Mouse (Mus musculus): ENCODE measurements around the gene Naaa. TPM values are rescaled to one million over a fixed set of nuclear protein-coding genes. Genes with fewer than 3 reads are reported as not detected.

Naaa gene
- polyA plus RNA-seq, 1 experiment from 2014 or later, result 17.1 TPM

- Histone ChIP-seq H3K9ac (replicated peaks; ENCODE audit: low read depth, low read length) (no peak overlapping the region), H3K27me3 (ENCODE audit: control insufficient read depth, insufficient read depth, low read length) (no peaks in the 10 kb centered on the region), H3K4me3 (ENCODE audit: low read depth, low read length) (no peak overlapping the region), H3K27ac (ENCODE audit: low read length) (no peak overlapping the region), H3K36me3 (ENCODE audit: control insufficient read depth, insufficient read depth, low read length) (no peaks in the 10 kb centered on the region), H3K4me1 (ENCODE audit: control insufficient read depth, insufficient read depth, low read length) (0 out of 2 replicates have a peak, but pooled peaks cover 3% of the 10 kb centered on the region), H3K9me3 (ENCODE audit: control insufficient read depth, low read depth, low read length) (no peaks in the 10 kb centered on the region), H3K4me2 (replicated peaks; ENCODE audit: low read depth, low read length) (no peak overlapping the region)
- 87% methylated on average over 6 of the region's 6 CpGs for WGBS
- ATAC-seq (ENCODE audit: insufficient number of reproducible peaks, insufficient read depth, low FRiP score, low read depth), result no peak
Observed at GRCm38 (mm10) chr5:92252031-92252430, 25.9 kb downstream of the Naaa start.

DNA sequence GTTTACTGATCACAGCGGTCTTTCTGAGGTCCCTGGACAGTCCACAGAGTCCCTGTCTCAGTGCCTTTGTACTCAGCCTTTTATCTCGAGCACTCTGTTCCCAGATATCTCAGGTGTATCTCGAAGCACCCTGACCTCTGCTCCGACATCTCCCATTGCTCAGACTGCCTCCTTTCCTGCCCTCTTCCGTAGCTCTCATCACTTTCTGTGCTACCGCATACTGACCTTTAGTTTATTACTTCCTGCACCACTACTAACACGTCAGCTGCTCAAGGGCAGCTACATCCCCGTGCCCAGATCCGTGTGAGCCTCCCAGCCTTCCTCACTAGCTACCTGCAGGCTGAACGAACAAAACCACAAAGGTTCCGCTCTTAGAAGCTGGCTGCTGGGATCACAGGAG, 29.4 kb downstream of the Naaa start:
- H3K9me3 ChIP-seq (ENCODE audit: control insufficient read depth, low read depth, low read length), result no peaks in the 10 kb centered on the region
- WGBS, result 86% methylated on average over 11 of the region's 11 CpGs
- ATAC-seq (ENCODE audit: insufficient number of reproducible peaks, insufficient read depth, low FRiP score, low read depth), result no peak

GRCm38 (mm10) chr5:92245483-92245882, 32.5 kb downstream of the Naaa start:
- H3K36me3 ChIP-seq (ENCODE audit: control insufficient read depth, insufficient read depth, low read length), result no peaks in the 10 kb centered on the region
- H3K9ac ChIP-seq (replicated peaks; ENCODE audit: low read depth, low read length), result no peak overlapping the region
- WGBS, result 87% methylated on average over 9 of the region's 9 CpGs
- no peak overlapping the region for H3K4me3 ChIP-seq (ENCODE audit: low read depth, low read length)
- H3K27ac ChIP-seq (ENCODE audit: low read length), result no peak overlapping the region
- no peaks in the 10 kb centered on the region for H3K4me1 ChIP-seq (ENCODE audit: control insufficient read depth, insufficient read depth, low read length)
- H3K4me2 ChIP-seq (replicated peaks; ENCODE audit: low read depth, low read length), result no peak overlapping the region
- no peaks in the 10 kb centered on the region for H3K27me3 ChIP-seq (ENCODE audit: control insufficient read depth, insufficient read depth, low read length)
- no peaks in the 10 kb centered on the region for H3K9me3 ChIP-seq (ENCODE audit: control insufficient read depth, low read depth, low read length)
- ATAC-seq (ENCODE audit: insufficient number of reproducible peaks, insufficient read depth, low FRiP score, low read depth), result no peak

More for the DNA sequence above, 29.4 kb downstream of the Naaa start:
- Histone ChIP-seq H3K27me3 (ENCODE audit: control insufficient read depth, insufficient read depth, low read length) (no peaks in the 10 kb centered on the region), H3K4me1 (ENCODE audit: control insufficient read depth, insufficient read depth, low read length) (no peaks in the 10 kb centered on the region), H3K27ac (ENCODE audit: low read length) (no peak overlapping the region), H3K4me3 (ENCODE audit: low read depth, low read length) (no peak overlapping the region), H3K4me2 (replicated peaks; ENCODE audit: low read depth, low read length) (no peak overlapping the region), H3K9ac (replicated peaks; ENCODE audit: low read depth, low read length) (no peak overlapping the region), H3K36me3 (ENCODE audit: control insufficient read depth, insufficient read depth, low read length) (no peaks in the 10 kb centered on the region)

DNA sequence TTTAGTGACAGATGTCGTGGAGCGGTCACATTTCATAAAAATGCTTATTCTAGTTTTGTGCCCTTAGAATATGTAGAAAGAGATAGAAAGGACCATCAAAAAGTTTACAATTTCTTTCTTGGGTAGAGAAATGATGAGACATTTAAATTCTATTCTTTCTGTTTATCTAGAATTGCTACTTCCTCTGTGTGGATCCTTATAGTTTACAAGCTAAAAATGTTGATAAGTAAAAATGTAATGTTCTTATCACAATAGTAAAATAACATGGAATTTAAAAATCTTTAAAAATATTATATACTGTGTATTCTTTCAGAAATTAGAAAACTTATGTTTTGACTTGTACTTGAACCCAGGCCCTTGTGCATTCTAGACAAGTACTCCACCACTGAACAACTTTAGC, 33.1 kb downstream of the Naaa start:
- no peak for ATAC-seq (ENCODE audit: insufficient number of reproducible peaks, insufficient read depth, low FRiP score, low read depth)
- 95% methylated on average over 2 of the region's 2 CpGs for WGBS
- H3K9ac ChIP-seq (replicated peaks; ENCODE audit: low read depth, low read length), result no peak overlapping the region
- H3K9me3 ChIP-seq (ENCODE audit: control insufficient read depth, low read depth, low read length), result no peaks in the 10 kb centered on the region
- no peaks in the 10 kb centered on the region for H3K27me3 ChIP-seq (ENCODE audit: control insufficient read depth, insufficient read depth, low read length)
- no peak overlapping the region for H3K4me2 ChIP-seq (replicated peaks; ENCODE audit: low read depth, low read length)
- no peak overlapping the region for H3K27ac ChIP-seq (ENCODE audit: low read length)
- no peaks in the 10 kb centered on the region for H3K4me1 ChIP-seq (ENCODE audit: control insufficient read depth, insufficient read depth, low read length)
- no peak overlapping the region for H3K4me3 ChIP-seq (ENCODE audit: low read depth, low read length)
- H3K36me3 ChIP-seq (ENCODE audit: control insufficient read depth, insufficient read depth, low read length), result no peaks in the 10 kb centered on the region

DNA sequence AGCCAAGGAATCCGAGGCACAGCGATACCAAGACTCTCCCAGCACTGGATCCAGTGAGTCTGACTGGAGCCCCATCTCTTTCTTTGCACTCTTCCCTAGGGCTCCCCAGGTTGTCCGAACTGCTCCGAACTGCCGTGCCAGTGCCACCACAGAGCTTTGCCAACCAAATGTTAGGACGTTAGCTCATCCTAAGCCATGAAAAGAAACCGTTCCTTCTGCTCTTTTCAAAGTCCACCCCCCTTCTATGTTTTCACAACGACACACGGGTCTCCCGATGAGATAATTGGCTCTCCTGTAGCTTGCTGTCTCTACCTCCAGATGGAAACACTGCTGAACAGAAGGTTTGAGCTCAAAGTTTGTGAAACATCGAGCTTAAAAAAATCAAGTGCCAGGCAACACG, 37.2 kb downstream of the Naaa start:
- Histone ChIP-seq H3K27ac (ENCODE audit: low read length) (no peak overlapping the region), H3K27me3 (ENCODE audit: control insufficient read depth, insufficient read depth, low read length) (no peaks in the 10 kb centered on the region), H3K4me1 (ENCODE audit: control insufficient read depth, insufficient read depth, low read length) (no peaks in the 10 kb centered on the region), H3K36me3 (ENCODE audit: control insufficient read depth, insufficient read depth, low read length) (no peaks in the 10 kb centered on the region), H3K9ac (replicated peaks; ENCODE audit: low read depth, low read length) (no peak overlapping the region), H3K4me2 (replicated peaks; ENCODE audit: low read depth, low read length) (no peak overlapping the region), H3K4me3 (ENCODE audit: low read depth, low read length) (no peak overlapping the region), H3K9me3 (ENCODE audit: control insufficient read depth, low read depth, low read length) (no peaks in the 10 kb centered on the region)
- no peak for ATAC-seq (ENCODE audit: insufficient number of reproducible peaks, insufficient read depth, low FRiP score, low read depth)
- WGBS, result 93% methylated on average over 12 of the region's 12 CpGs

GRCm38 (mm10) chr5:92239333-92240232, 38.4 kb downstream of the Naaa start:
- 0 out of 2 replicates have a peak, but pooled peaks have one; percentile 26 for ATAC-seq (ENCODE audit: insufficient number of reproducible peaks, insufficient read depth, low FRiP score, low read depth)
- Histone ChIP-seq H3K9me3 (ENCODE audit: control insufficient read depth, low read depth, low read length) (no peaks in the 10 kb centered on the region), H3K4me1 (ENCODE audit: control insufficient read depth, insufficient read depth, low read length) (no peaks in the 10 kb centered on the region), H3K4me3 (ENCODE audit: low read depth, low read length) (no peak overlapping the region; the same call in 1 of the 2 replicates), H3K36me3 (ENCODE audit: control insufficient read depth, insufficient read depth, low read length) (no peaks in the 10 kb centered on the region), H3K9ac (replicated peaks; ENCODE audit: low read depth, low read length) (no peak overlapping the region), H3K27ac (ENCODE audit: low read length) (no peak overlapping the region), H3K4me2 (replicated peaks; ENCODE audit: low read depth, low read length) (0 out of 2 replicates have a peak overlapping the region, but pooled peaks have one; percentile 18), H3K27me3 (ENCODE audit: control insufficient read depth, insufficient read depth, low read length) (no peaks in the 10 kb centered on the region)
- WGBS, result 41% methylated on average over 29 of the region's 29 CpGs

GRCm38 (mm10) chr5:92234939-92235557, 42.9 kb downstream of the Naaa start:
- Histone ChIP-seq H3K4me1 (ENCODE audit: control insufficient read depth, insufficient read depth, low read length) (no peaks in the 10 kb centered on the region), H3K9me3 (ENCODE audit: control insufficient read depth, low read depth, low read length) (no peaks in the 10 kb centered on the region), H3K27ac (ENCODE audit: low read length) (peak overlapping the region; percentile 75; the same call in 1 of the 2 replicates), H3K4me3 (ENCODE audit: low read depth, low read length) (no peak overlapping the region), H3K9ac (replicated peaks; ENCODE audit: low read depth, low read length) (no peak overlapping the region), H3K27me3 (ENCODE audit: control insufficient read depth, insufficient read depth, low read length) (no peaks in the 10 kb centered on the region), H3K4me2 (replicated peaks; ENCODE audit: low read depth, low read length) (no peak overlapping the region), H3K36me3 (ENCODE audit: control insufficient read depth, insufficient read depth, low read length) (no peaks in the 10 kb centered on the region)
- peak; percentile 64; the same call in 1 of the 2 replicates for ATAC-seq (ENCODE audit: insufficient number of reproducible peaks, insufficient read depth, low FRiP score, low read depth)
- 30% methylated on average over 5 of the region's 5 CpGs for WGBS

- Histone ChIP-seq H3K9me3 (ENCODE audit: control insufficient read depth, low read depth, low read length) (no peaks in the 10 kb centered on the region), H3K27me3 (ENCODE audit: control insufficient read depth, insufficient read depth, low read length) (no peaks in the 10 kb centered on the region), H3K4me3 (ENCODE audit: low read depth, low read length) (no peak overlapping the region), H3K27ac (ENCODE audit: low read length) (no peak overlapping the region), H3K4me2 (replicated peaks; ENCODE audit: low read depth, low read length) (no peak overlapping the region), H3K9ac (replicated peaks; ENCODE audit: low read depth, low read length) (no peak overlapping the region), H3K4me1 (ENCODE audit: control insufficient read depth, insufficient read depth, low read length) (no peaks in the 10 kb centered on the region), H3K36me3 (ENCODE audit: control insufficient read depth, insufficient read depth, low read length) (no peaks in the 10 kb centered on the region)
- no peak for ATAC-seq (ENCODE audit: insufficient number of reproducible peaks, insufficient read depth, low FRiP score, low read depth)
- WGBS, result 85% methylated on average over 4 of the region's 4 CpGs
Observed at GRCm38 (mm10) chr5:92233366-92233765, 44.6 kb downstream of the Naaa start.

Measured in stomach, embryonic 14.5 days (tissue).